Mouse (Mus musculus) hindbrain, embryonic 14.5 days (tissue): Measurements from ENCODE around the gene Gab2. TPM values are rescaled to one million over a fixed set of nuclear protein-coding genes. Genes with fewer than 3 reads are reported as not detected.

ENCODE experiments used
- ATAC-seq: fragments of 200-750 bp; cut with Nextera tagmentation; 2 replicates; pipeline ENCODE4 v1.8.0; 2017; ENCODE audit warnings: moderate number of reproducible peaks, mild to moderate bottlenecking, moderate TSS enrichment, moderate library complexity; ENCODE audit not compliant: low FRiP score
- DNase-seq: peaks from one replicate; pipeline ENCODE4 v3.0.0-alpha.2; 2015; ENCODE audit warnings: low spot score
- H3K27ac ChIP-seq: fragments of 300-500 bp; sonication (generic); 2 replicates; pipeline ENCODE4 v1.5.1; 2014; ENCODE audit warnings: mild to moderate bottlenecking, moderate library complexity
- H3K27me3 ChIP-seq: fragments of 300-500 bp; sonication (generic); 2 replicates; pipeline ENCODE4 v1.6.1; 2014; ENCODE audit warnings: mild to moderate bottlenecking, low read length, mixed read lengths; ENCODE audit not compliant: control insufficient read depth, insufficient read depth
- H3K36me3 ChIP-seq: fragments of 300-500 bp; sonication (generic); replicated peaks from 2 replicates; pipeline ENCODE4 v1.6.1; 2014; ENCODE audit not compliant: control insufficient read depth, insufficient read depth
- H3K4me1 ChIP-seq: fragments of 300-500 bp; sonication (generic); replicated peaks from 2 replicates; pipeline ENCODE4 v1.6.1; 2014; ENCODE audit warnings: antibody characterized with exemption, low read length, mixed read lengths; ENCODE audit not compliant: control insufficient read depth, insufficient read depth
- H3K4me2 ChIP-seq: fragments of 300-500 bp; sonication (generic); replicated peaks from 2 replicates; pipeline ENCODE4 v1.6.1; 2014; ENCODE audit warnings: mild to moderate bottlenecking, moderate library complexity
- H3K4me3 ChIP-seq: fragments of 300-500 bp; sonication (generic); replicated peaks from 2 replicates; pipeline ENCODE4 v1.5.1; 2014; ENCODE audit warnings: mild to moderate bottlenecking, low read length
- H3K9ac ChIP-seq: fragments of 300-500 bp; sonication (generic); 2 replicates; pipeline ENCODE4 v1.6.1; 2014
- H3K9me3 ChIP-seq: fragments of 300-500 bp; sonication (generic); 2 replicates; pipeline ENCODE4 v1.6.1; 2016; ENCODE audit warnings: low read length; ENCODE audit not compliant: control insufficient read depth
- WGBS: fragments of 180-500 bp; shearing (Covaris S2); extraction: QIAGEN DNeasy Blood & Tissue Kit; methylation state at CpG from one replicate; pipeline ENCODE4 v1.1.7; 2014; 5-methylcytosine and 5-hydroxymethylcytosine counted together
- polyA plus RNA-seq: library from polyadenylated mRNA; unstranded; fragments of >200 nt; fragmentation: Nextera tagmentation; extraction: Ambion mirVana; gene quantifications from 2 replicates; pipeline ENCODE4 v1.2.1, GENCODE M21; 2014

Gab2 gene
- polyA plus RNA-seq, 1 experiment from 2014 or later = 19.4 TPM

DNA sequence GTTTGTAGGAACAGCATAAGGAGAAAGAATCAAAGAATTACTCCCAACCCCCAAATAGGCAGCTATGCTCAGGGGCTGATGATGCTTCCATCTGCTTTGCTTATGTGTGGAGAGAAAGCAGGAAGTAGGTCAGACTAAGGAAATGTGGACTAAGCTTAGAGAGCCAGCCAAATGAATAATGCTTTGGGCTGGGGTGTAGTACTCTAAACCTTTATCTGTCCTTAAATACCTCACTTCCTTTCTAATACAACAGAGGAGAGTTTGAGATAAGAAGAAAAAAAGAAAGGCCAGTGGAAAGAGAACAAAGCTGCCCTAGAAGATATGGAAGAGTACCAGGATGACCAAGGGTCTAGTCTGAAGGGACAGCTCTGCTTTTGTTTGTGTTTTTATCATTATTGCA, 189.0 kb downstream of the Gab2 start:
- no peak for DNase-seq
- no peaks in the 10 kb centered on the region for H3K9me3 ChIP-seq

DNA sequence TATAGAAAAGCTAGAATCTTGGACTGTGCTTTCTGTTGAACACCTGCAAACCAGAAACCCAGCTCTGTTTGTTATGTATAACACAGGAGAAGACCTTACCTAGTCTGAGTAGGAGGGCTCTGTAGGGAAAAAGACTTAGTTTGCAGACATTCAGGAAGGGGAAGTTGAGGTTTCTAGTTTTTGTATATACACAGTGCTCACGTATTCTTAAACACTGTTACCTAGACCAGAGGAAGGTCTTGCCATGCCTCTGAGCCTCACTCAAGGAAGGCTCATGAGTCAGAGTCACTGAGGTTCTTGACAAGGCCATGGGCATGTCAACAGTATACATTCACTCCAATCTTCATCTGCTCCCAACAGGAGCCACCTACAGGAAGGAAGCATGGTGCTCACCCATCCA, 189.7 kb downstream of the Gab2 start:
- Histone ChIP-seq H3K27me3 (no peaks in the 10 kb centered on the region), H3K4me1 (no peaks in the 10 kb centered on the region), H3K4me3 (no peak overlapping the region), H3K36me3 (peaks cover 4% of the 10 kb centered on the region; the same call in 1 of the 2 replicates), H3K9me3 (no peaks in the 10 kb centered on the region), H3K4me2 (no peak overlapping the region), H3K27ac (no peak overlapping the region), H3K9ac (no peak overlapping the region)
- no peak for DNase-seq
- ATAC-seq = no peak
- WGBS = 89% methylated on average over 1 of the region's 1 CpGs

More for the DNA sequence above, 189.0 kb downstream of the Gab2 start:
- H3K4me1 ChIP-seq = no peaks in the 10 kb centered on the region
- no peak overlapping the region for H3K4me3 ChIP-seq
- ATAC-seq = no peak
- H3K4me2 ChIP-seq = no peak overlapping the region
- H3K27me3 ChIP-seq = no peaks in the 10 kb centered on the region
- no peak overlapping the region for H3K27ac ChIP-seq
- H3K9ac ChIP-seq = no peak overlapping the region
- peaks cover 4% of the 10 kb centered on the region; the same call in 1 of the 2 replicates for H3K36me3 ChIP-seq

DNA sequence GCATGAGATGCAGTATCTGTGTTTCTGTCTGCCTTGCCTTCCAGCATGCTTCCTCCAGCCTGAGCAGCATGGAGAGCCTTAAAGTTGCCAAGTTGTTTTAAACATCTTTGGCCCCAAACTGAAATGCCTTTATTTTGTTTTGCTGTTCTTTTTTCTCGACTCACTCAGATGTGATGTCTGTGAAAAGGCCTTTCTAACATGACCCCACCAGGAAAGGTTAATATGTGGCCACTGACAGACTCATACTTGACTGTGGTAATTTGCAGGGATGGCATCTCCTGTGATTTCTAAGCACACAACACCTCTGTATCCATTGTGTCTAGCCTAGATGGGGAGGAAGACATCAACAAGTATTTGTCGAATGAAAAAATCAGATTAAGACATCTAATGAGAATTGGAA, 215.6 kb downstream of the Gab2 start:
- Histone ChIP-seq H3K36me3 (peaks cover 16% of the 10 kb centered on the region), H3K4me3 (no peak overlapping the region), H3K27me3 (no peaks in the 10 kb centered on the region), H3K4me2 (no peak overlapping the region), H3K27ac (no peak overlapping the region), H3K4me1 (no peaks in the 10 kb centered on the region), H3K9ac (no peak overlapping the region), H3K9me3 (no peaks in the 10 kb centered on the region)
- 47% methylated on average over 2 of the region's 2 CpGs for WGBS
- DNase-seq (no peak), ATAC-seq (no peak)

DNA sequence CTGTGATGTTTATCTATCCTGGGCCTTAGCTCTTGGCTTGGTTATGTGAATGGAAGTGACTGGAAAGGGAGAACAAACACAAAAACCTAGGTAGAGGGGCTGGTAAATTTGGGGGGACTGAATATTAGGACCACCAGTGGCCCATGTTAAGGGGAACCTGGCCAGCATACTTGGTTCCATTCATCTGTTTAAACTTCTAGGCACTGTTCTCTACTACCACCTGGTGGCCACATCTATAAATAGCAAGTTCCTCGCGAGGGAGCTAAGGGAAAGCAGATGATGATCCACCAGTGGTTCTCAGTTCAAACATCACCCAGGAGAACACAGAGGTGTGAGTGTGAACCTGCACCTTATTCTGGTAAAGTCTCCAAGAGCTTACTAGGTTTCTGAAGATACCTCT, 216.1 kb downstream of the Gab2 start:
- ATAC-seq = peak; percentile 31; the same call in 1 of the 2 replicates
- 0% methylated on average over 2 of the region's 2 CpGs for WGBS
- no peak overlapping the region for H3K27ac ChIP-seq

DNA sequence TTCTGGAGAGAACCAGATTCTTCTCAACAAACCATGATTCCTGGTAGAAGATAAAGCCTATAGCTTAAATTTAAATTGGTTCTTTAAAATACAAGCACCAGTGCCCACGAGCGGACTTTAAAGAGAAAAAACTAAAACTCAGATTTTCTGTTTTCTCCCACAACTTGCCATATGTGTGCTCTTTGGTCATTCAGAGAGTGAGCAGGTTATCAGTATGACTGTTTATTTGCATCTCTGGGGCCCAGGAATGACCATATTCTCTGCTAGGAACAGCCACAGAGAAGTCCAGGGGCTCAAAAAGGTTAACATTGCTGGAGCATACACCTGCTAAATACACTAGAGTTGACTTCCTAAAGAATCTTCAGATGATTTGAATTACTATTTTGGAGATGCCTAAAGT, 216.9 kb downstream of the Gab2 start:
- 94% methylated on average over 2 of the region's 2 CpGs for WGBS
- Histone ChIP-seq H3K4me3 (no peak overlapping the region), H3K4me1 (no peaks in the 10 kb centered on the region), H3K9me3 (no peaks in the 10 kb centered on the region), H3K9ac (no peak overlapping the region), H3K4me2 (no peak overlapping the region), H3K36me3 (peaks cover 29% of the 10 kb centered on the region), H3K27ac (no peak overlapping the region), H3K27me3 (no peaks in the 10 kb centered on the region)
- no peak for DNase-seq
- no peak for ATAC-seq

More for the DNA sequence above, 216.1 kb downstream of the Gab2 start:
- Histone ChIP-seq H3K9ac (no peak overlapping the region), H3K36me3 (peaks cover 21% of the 10 kb centered on the region), H3K4me1 (no peaks in the 10 kb centered on the region), H3K9me3 (no peaks in the 10 kb centered on the region), H3K4me2 (no peak overlapping the region), H3K4me3 (no peak overlapping the region), H3K27me3 (no peaks in the 10 kb centered on the region)
- DNase-seq = peak; percentile 87

DNA sequence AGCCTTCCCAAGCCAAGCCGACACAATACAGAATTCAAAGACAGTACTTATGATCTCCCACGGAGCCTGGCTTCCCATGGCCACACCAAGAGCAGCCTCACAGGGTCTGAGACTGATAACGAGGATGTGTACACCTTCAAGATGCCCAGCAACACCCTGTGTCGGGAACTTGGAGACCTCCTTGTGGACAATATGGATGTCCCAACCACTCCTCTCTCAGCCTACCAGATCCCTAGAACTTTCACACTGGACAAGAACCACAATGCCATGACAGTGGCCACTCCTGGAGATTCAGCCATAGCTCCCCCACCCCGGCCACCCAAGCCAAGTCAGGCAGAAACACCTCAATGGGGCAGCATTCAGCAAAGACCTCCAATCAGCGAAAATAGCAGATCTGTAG, 217.6 kb downstream of the Gab2 start:
- 82% methylated on average over 6 of the region's 6 CpGs for WGBS
- DNase-seq (no peak), ATAC-seq (no peak)
- Histone ChIP-seq H3K9me3 (no peaks in the 10 kb centered on the region), H3K9ac (no peak overlapping the region), H3K27me3 (no peaks in the 10 kb centered on the region), H3K36me3 (peaks cover 36% of the 10 kb centered on the region), H3K27ac (no peak overlapping the region), H3K4me3 (no peak overlapping the region), H3K4me2 (no peak overlapping the region), H3K4me1 (no peaks in the 10 kb centered on the region)

DNA sequence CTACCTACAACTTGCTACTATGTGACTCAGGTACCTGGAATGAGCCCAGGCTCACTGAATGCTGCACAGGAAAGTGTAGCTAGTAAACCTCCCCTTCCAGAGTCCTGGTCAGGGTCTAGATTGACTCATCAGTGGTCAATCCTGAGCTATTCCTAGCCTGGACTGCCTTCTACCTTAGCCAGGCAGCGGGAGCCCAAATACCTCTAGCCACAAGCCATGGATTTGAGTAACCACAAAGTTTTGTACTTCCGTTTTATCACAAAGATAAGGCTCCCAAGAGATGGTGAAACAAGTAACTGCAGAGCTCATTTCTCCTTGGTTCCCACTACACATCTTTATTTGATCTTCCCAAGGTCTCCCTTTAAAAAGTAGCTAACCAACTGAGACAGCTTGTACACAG, 219.5 kb downstream of the Gab2 start:
- H3K9me3 ChIP-seq = no peaks in the 10 kb centered on the region
- DNase-seq = no peak
- no peaks in the 10 kb centered on the region for H3K4me1 ChIP-seq
- no peak overlapping the region for H3K9ac ChIP-seq
- ATAC-seq = no peak
- H3K27ac ChIP-seq = no peak overlapping the region
- peaks cover 52% of the 10 kb centered on the region for H3K36me3 ChIP-seq
- 96% methylated on average over 2 of the region's 2 CpGs for WGBS
- no peaks in the 10 kb centered on the region for H3K27me3 ChIP-seq
- H3K4me2 ChIP-seq = no peak overlapping the region
- H3K4me3 ChIP-seq = no peak overlapping the region

DNA sequence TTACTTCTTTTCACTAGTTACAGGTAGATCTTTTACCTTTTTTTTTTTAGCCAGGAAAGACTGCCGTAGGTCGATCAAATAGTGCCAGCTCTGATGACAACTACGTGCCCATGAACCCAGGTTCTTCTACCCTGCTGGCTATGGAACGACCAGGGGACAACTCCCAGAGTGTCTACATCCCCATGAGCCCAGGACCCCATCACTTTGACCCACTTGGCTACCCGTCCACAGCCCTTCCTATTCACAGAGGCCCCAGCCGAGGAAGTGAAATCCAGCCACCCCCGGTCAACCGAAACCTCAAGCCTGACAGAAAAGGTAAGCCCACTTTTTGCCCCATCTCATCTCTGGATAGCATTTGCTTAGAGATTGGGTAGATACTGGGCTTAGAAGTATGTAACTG, 219.9 kb downstream of the Gab2 start:
- WGBS = 86% methylated on average over 8 of the region's 8 CpGs
- no peak overlapping the region for H3K4me2 ChIP-seq
- H3K9ac ChIP-seq = no peak overlapping the region
- DNase-seq (no peak), ATAC-seq (no peak)
- no peaks in the 10 kb centered on the region for H3K27me3 ChIP-seq
- no peaks in the 10 kb centered on the region for H3K9me3 ChIP-seq
- H3K27ac ChIP-seq = no peak overlapping the region
- H3K4me3 ChIP-seq = no peak overlapping the region
- H3K4me1 ChIP-seq = no peaks in the 10 kb centered on the region
- H3K36me3 ChIP-seq = peaks cover 52% of the 10 kb centered on the region

DNA sequence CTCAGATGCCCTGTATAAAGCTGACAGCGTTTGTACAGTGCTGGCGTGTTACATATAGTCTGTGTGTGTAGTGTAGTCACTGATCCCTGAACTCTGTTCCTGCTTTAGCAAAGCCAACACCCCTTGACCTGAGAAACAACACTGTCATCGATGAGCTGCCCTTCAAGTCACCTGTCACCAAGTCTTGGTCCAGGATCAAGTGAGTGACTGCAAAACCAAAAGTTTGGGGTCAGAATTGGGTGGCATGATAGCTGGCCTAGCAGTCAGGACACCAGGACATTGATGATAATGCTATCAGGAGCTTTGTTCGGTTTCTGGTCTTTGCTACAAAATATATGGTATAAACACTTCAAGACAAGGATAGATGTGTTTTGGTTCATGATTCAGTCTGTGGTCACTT, 220.9 kb downstream of the Gab2 start:
- Histone ChIP-seq H3K4me1 (no peaks in the 10 kb centered on the region), H3K27ac (no peak overlapping the region), H3K4me3 (no peak overlapping the region), H3K36me3 (peaks cover 59% of the 10 kb centered on the region), H3K27me3 (no peaks in the 10 kb centered on the region), H3K4me2 (no peak overlapping the region), H3K9me3 (no peaks in the 10 kb centered on the region), H3K9ac (no peak overlapping the region)
- no peak for DNase-seq
- ATAC-seq = no peak
- WGBS = 95% methylated on average over 4 of the region's 4 CpGs

DNA sequence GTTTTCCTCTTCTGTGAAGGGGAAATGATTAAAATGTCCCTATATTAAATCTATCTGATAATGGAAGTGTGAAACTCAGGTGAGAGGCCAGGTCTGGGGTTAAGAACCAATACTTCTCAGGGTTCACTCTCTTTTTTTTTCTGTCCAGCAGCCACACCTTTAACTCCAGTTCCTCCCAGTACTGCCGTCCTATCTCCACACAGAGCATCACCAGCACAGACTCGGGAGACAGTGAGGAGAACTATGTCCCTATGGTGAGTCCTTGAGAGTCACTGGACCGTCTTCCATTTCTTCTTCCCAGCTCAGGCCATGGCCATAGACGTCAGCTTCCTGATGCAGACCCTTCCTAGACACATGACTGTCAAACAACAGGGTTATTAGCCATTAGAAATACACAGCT, 221.5 kb downstream of the Gab2 start:
- Histone ChIP-seq H3K4me1 (no peaks in the 10 kb centered on the region), H3K4me3 (no peak overlapping the region), H3K36me3 (peaks cover 63% of the 10 kb centered on the region), H3K4me2 (no peak overlapping the region), H3K27me3 (no peaks in the 10 kb centered on the region), H3K9ac (no peak overlapping the region), H3K9me3 (no peaks in the 10 kb centered on the region), H3K27ac (no peak overlapping the region)
- WGBS = 86% methylated on average over 4 of the region's 4 CpGs
- ATAC-seq = no peak
- DNase-seq = no peak
